ENCODE assay signal across 11 mouse cellular contexts in the genomic region with DNA sequence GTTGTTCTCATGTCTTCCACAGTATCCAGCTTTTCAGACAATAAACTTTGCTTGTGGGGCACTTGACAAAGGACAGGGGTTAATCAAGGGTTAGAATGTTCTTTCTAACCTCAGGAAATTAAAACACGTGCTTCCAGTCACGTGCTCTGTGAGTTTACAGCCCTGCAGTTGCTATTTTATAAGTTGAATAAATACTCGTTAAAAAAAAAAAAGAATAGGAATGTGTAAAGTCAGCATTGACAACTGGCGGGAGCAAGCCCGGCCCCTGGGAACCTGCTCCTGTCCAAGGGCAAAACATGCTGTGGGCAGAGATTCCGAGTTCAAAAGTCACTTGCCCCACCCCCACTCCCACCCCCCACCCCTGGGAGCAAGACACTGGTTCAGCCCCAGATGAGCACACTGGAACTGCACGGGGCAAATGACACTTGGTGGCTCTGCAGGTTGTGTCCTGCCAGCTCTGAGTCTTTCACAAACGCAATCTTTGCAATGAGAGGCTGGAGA.
DNase-seq lines count a peak whose midpoint lies in the region; ATAC-seq and TF ChIP-seq lines count a peak whose summit lies in the region.
"Had no signal": no experiment of that assay in that cellular context is flagged by ENCODE, and none has a peak within 500 bp of the region (broad histone marks: within the 10 kb centered on the region; RNA-seq: fewer than 3 reads in every experiment).

No protein-coding gene starts in this region.

- TF ChIP-seq POLR2A in MEL (IDR thresholded peaks at IDR 0.05; ENCODE audit: control insufficient read depth in 1 of 2, insufficient read depth in 1 of 2, low read depth in 1 of 2, low read length in 2 of 2, poor library complexity in 1 of 2), result no peak

- ATAC-seq in liver, embryonic 13.5 days (ENCODE audit: low read depth), result 0 out of 2 replicates have a peak, but pooled peaks have one; percentile 23
- ATAC-seq in frontal cortex, adult (ENCODE audit: low TSS enrichment), result no peak

- H3K4me3 ChIP-seq in MEL (ENCODE audit: control insufficient read depth in 1 of 2, insufficient read depth in 1 of 2, low read depth in 2 of 2, low read length in 2 of 2), result no peak overlapping the region
- H3K4me3 ChIP-seq in liver, embryonic 13.5 days (replicated peaks), result no peak overlapping the region
- H3K4me3 ChIP-seq: neural tube, embryonic 13.5 days had no signal

- DNase-seq in adrenal gland, postnatal 10 days, result peak; percentile 63
- DNase-seq in adrenal gland, adult 18-20 months (ENCODE audit: low spot score in 2 of 2), result no peak
- DNase-seq in MEL (ENCODE audit: low read depth, low spot score), result no peak
- DNase-seq in kidney, adult 11 months, result peak; percentile 82
- no peak for DNase-seq in liver, embryonic 13.5 days
- DNase-seq in left cerebral cortex, adult 9 months (ENCODE audit: low spot score in 2 of 2), result no peak
- no peak for DNase-seq in retina, embryonic 14.5 days (ENCODE audit: low spot score)
- DNase-seq: embryo, embryonic 11 days; gastrocnemius, postnatal 10 days had no signal

- WGBS in liver, embryonic 13.5 days (ENCODE audit: insufficient replicate concordance), result 38% methylated on average over 8 of the region's 8 CpGs

- no peak overlapping the region for H3K27ac ChIP-seq in MEL (ENCODE audit: control insufficient read depth, low read depth, low read length)
- peak overlapping the region; percentile 53; the same call in 1 of the 2 replicates for H3K27ac ChIP-seq in liver, embryonic 13.5 days
- H3K27ac ChIP-seq: neural tube, embryonic 13.5 days had no signal

- TF ChIP-seq EP300 in MEL (IDR thresholded peaks at IDR 0.05; ENCODE audit: low read depth in 1 of 2, low read length in 2 of 2), result no peak

- no peak for TF ChIP-seq CTCF in MEL (IDR thresholded peaks at IDR 0.05 in 2 of 3, conservative IDR thresholded peaks at IDR 0.05 in 1 of 3; ENCODE audit: control insufficient read depth in 1 of 3, insufficient read depth in 1 of 3, low read depth in 2 of 3, low read length in 3 of 3, poor library complexity in 1 of 3, severe bottlenecking in 1 of 3)

- H3K9ac ChIP-seq in MEL (ENCODE audit: control insufficient read depth, low read depth, low read length, poor library complexity, severe bottlenecking), result no peak overlapping the region
- no peak overlapping the region for H3K9ac ChIP-seq in liver, embryonic 13.5 days
- H3K9ac ChIP-seq: neural tube, embryonic 13.5 days had no signal

- no peaks in the 10 kb centered on the region for H3K4me1 ChIP-seq in MEL (ENCODE audit: control insufficient read depth in 1 of 2, insufficient read depth in 2 of 2, low read length in 2 of 2)
- H3K4me1 ChIP-seq in liver, embryonic 13.5 days (replicated peaks), result peaks cover 3% of the 10 kb centered on the region; the same call in 1 of the 2 replicates

- no peaks in the 10 kb centered on the region for H3K27me3 ChIP-seq in MEL (ENCODE audit: control insufficient read depth in 1 of 2, insufficient read depth in 2 of 2, low read length in 2 of 2)
- no peaks in the 10 kb centered on the region for H3K27me3 ChIP-seq in liver, embryonic 13.5 days
- H3K27me3 ChIP-seq: neural tube, embryonic 13.5 days had no signal

- H3K36me3 ChIP-seq in MEL (ENCODE audit: control insufficient read depth in 1 of 2, insufficient read depth in 2 of 2, low read length in 2 of 2), result no peaks in the 10 kb centered on the region
- no peaks in the 10 kb centered on the region for H3K36me3 ChIP-seq in liver, embryonic 13.5 days
- H3K36me3 ChIP-seq: neural tube, embryonic 13.5 days had no signal

- no peak overlapping the region for H3K4me2 ChIP-seq in liver, embryonic 13.5 days
- H3K4me2 ChIP-seq: neural tube, embryonic 13.5 days had no signal

- H3K79me2 ChIP-seq in MEL (ENCODE audit: control insufficient read depth, insufficient read depth, low read length, poor library complexity), result no peaks in the 10 kb centered on the region

- TF ChIP-seq RAD21 in MEL (IDR thresholded peaks at IDR 0.05; ENCODE audit: low read depth, low read length), result no peak

- no peaks in the 10 kb centered on the region for H3K9me3 ChIP-seq in MEL (replicated peaks; ENCODE audit: insufficient read depth, low read length)
- no peaks in the 10 kb centered on the region for H3K9me3 ChIP-seq in liver, embryonic 13.5 days (replicated peaks)
- H3K9me3 ChIP-seq: neural tube, embryonic 13.5 days had no signal

TF ChIP-seq in MEL, 35 proteins besides CTCF, POLR2A, EP300 and RAD21:
- TF ChIP-seq MAX (IDR thresholded peaks at IDR 0.05; ENCODE audit: low read length) (0 out of 2 replicates have a peak, but pooled peaks have one; percentile 21), E2F4 (IDR thresholded peaks at IDR 0.05; ENCODE audit: borderline replicate concordance, low read depth, low read length) (no peak), JUND (IDR thresholded peaks at IDR 0.05; ENCODE audit: low read depth, low read length) (no peak), ZC3H11A (IDR thresholded peaks at IDR 0.05; ENCODE audit: low read depth, low read length) (no peak)

Comparison
In these comparisons a context has a peak if more than half of its experiments do, and no peak if none do; other contexts are left out.
1. DNase-seq: peak in adrenal gland, postnatal 10 days (single experiment) and kidney, adult 11 months (single experiment); none in adrenal gland, adult 18-20 months (0 of 2), MEL (single experiment), liver, embryonic 13.5 days (single experiment), left cerebral cortex, adult 9 months (0 of 2) and retina, embryonic 14.5 days (single experiment).